26 mouse cellular contexts compared by ENCODE assay signal in genomic region chr15:98753021-98753423, GRCm38 (mm10). TPM values are rescaled to one million over a fixed set of nuclear protein-coding genes. Genes with fewer than 3 reads are reported as not detected.
A peak's percentile ranks its signal among the peaks of the same experiment; 100 is the strongest.
DNase-seq lines count a peak whose midpoint lies in the region; ATAC-seq and TF ChIP-seq lines count a peak whose summit lies in the region.
"Had no signal": no experiment of that assay in that cellular context is flagged by ENCODE, and none has a peak within 500 bp of the region (broad histone marks: within the 10 kb centered on the region; RNA-seq: fewer than 3 reads in every experiment).

No protein-coding gene starts in this region.

- no peak for TF ChIP-seq CTCF in stomach, postnatal 0 days (IDR thresholded peaks at IDR 0.05; ENCODE audit: low read depth)

- no peak overlapping the region for H3K9ac ChIP-seq in hindbrain, embryonic 15.5 days
- H3K9ac ChIP-seq in hindbrain, embryonic 11.5 days (ENCODE audit: low read depth, low read length) = no peak overlapping the region
- no peak overlapping the region for H3K9ac ChIP-seq in stomach, embryonic 15.5 days
- no peak overlapping the region for H3K9ac ChIP-seq in stomach, postnatal 0 days (ENCODE audit: low read length)
- H3K9ac ChIP-seq in liver, embryonic 13.5 days = no peak overlapping the region
- H3K9ac ChIP-seq in forebrain, embryonic 15.5 days (replicated peaks) = no peak overlapping the region
- H3K9ac ChIP-seq: embryonic facial prominence, embryonic 13.5 days had no signal

- H3K27ac ChIP-seq in hindbrain, embryonic 15.5 days (replicated peaks) = no peak overlapping the region
- no peak overlapping the region for H3K27ac ChIP-seq in hindbrain, embryonic 11.5 days (ENCODE audit: low read depth, low read length)
- H3K27ac ChIP-seq in stomach, embryonic 15.5 days = no peak overlapping the region
- no peak overlapping the region for H3K27ac ChIP-seq in stomach, postnatal 0 days (replicated peaks)
- no peak overlapping the region for H3K27ac ChIP-seq in liver, embryonic 13.5 days
- no peak overlapping the region for H3K27ac ChIP-seq in forebrain, embryonic 15.5 days (replicated peaks)
- H3K27ac ChIP-seq: embryonic facial prominence, embryonic 13.5 days; hindbrain, embryonic 10.5 days; kidney, postnatal 0 days; layer of hippocampus, adult 2 months; left cerebral cortex, adult 2 months; limb, embryonic 10.5 days had no signal

- no peaks in the 10 kb centered on the region for H3K27me3 ChIP-seq in hindbrain, embryonic 15.5 days
- H3K27me3 ChIP-seq in hindbrain, embryonic 11.5 days (ENCODE audit: control insufficient read depth, insufficient read depth, low read length) = no peaks in the 10 kb centered on the region
- no peaks in the 10 kb centered on the region for H3K27me3 ChIP-seq in stomach, embryonic 15.5 days (replicated peaks)
- no peaks in the 10 kb centered on the region for H3K27me3 ChIP-seq in stomach, postnatal 0 days (ENCODE audit: control insufficient read depth, insufficient read depth, low read length)
- no peaks in the 10 kb centered on the region for H3K27me3 ChIP-seq in liver, embryonic 13.5 days
- H3K27me3 ChIP-seq in forebrain, embryonic 15.5 days = no peaks in the 10 kb centered on the region
- H3K27me3 ChIP-seq: embryonic facial prominence, embryonic 13.5 days had no signal

- DNase-seq in hindbrain, embryonic 11.5 days (ENCODE audit: low spot score) = no peak
- DNase-seq in stomach, postnatal 0 days (ENCODE audit: low spot score) = no peak
- no peak for DNase-seq in liver, embryonic 13.5 days
- DNase-seq: B cell, adult 2 months; cerebellum, adult 8-10 months; gastrocnemius, postnatal 10 days; heart, adult 18-20 months; lung, adult 2 months; lung, postnatal 36 days; midbrain, embryonic 14.5 days; retina, postnatal 1 day; thymus, postnatal 36 days had no signal

- H3K4me2 ChIP-seq in hindbrain, embryonic 15.5 days = no peak overlapping the region
- H3K4me2 ChIP-seq in hindbrain, embryonic 11.5 days (replicated peaks; ENCODE audit: low read depth, low read length) = no peak overlapping the region
- no peak overlapping the region for H3K4me2 ChIP-seq in stomach, embryonic 15.5 days
- H3K4me2 ChIP-seq in stomach, postnatal 0 days (replicated peaks; ENCODE audit: low read depth) = no peak overlapping the region
- H3K4me2 ChIP-seq in liver, embryonic 13.5 days = no peak overlapping the region
- no peak overlapping the region for H3K4me2 ChIP-seq in forebrain, embryonic 15.5 days (replicated peaks)
- H3K4me2 ChIP-seq: embryonic facial prominence, embryonic 13.5 days had no signal

- H3K36me3 ChIP-seq in hindbrain, embryonic 15.5 days = no peaks in the 10 kb centered on the region
- H3K36me3 ChIP-seq in hindbrain, embryonic 11.5 days (ENCODE audit: control insufficient read depth, insufficient read depth, low read length) = no peaks in the 10 kb centered on the region
- 0 out of 2 replicates have a peak, but pooled peaks cover 2% of the 10 kb centered on the region for H3K36me3 ChIP-seq in stomach, embryonic 15.5 days
- H3K36me3 ChIP-seq in stomach, postnatal 0 days (ENCODE audit: control insufficient read depth, insufficient read depth, low read length) = no peaks in the 10 kb centered on the region
- H3K36me3 ChIP-seq in liver, embryonic 13.5 days = peaks cover 11% of the 10 kb centered on the region
- H3K36me3 ChIP-seq in forebrain, embryonic 15.5 days = 0 out of 2 replicates have a peak, but pooled peaks cover 1% of the 10 kb centered on the region

- peaks cover 7% of the 10 kb centered on the region; the same call in 1 of the 2 replicates for H3K4me1 ChIP-seq in hindbrain, embryonic 15.5 days (replicated peaks)
- H3K4me1 ChIP-seq in hindbrain, embryonic 11.5 days (replicated peaks; ENCODE audit: control insufficient read depth, insufficient read depth, low read length) = no peaks in the 10 kb centered on the region
- 0 out of 2 replicates have a peak, but pooled peaks cover under 1% of the 10 kb centered on the region for H3K4me1 ChIP-seq in stomach, embryonic 15.5 days
- H3K4me1 ChIP-seq in stomach, postnatal 0 days (replicated peaks; ENCODE audit: control insufficient read depth, insufficient read depth) = no peaks in the 10 kb centered on the region
- H3K4me1 ChIP-seq in liver, embryonic 13.5 days (replicated peaks) = peaks cover 33% of the 10 kb centered on the region
- no peaks in the 10 kb centered on the region; the same call in 1 of the 2 replicates for H3K4me1 ChIP-seq in forebrain, embryonic 15.5 days
- H3K4me1 ChIP-seq: embryonic facial prominence, embryonic 13.5 days; hindbrain, embryonic 10.5 days; limb, embryonic 10.5 days had no signal

- TF ChIP-seq EP300 in stomach, postnatal 0 days (optimal IDR thresholded peaks at IDR 0.05) = no peak

- 0 out of 2 replicates have a peak, but pooled peaks have one; percentile 19 for ATAC-seq in hindbrain, embryonic 15.5 days (ENCODE audit: low FRiP score, low read depth)
- ATAC-seq in hindbrain, embryonic 11.5 days (ENCODE audit: low FRiP score) = no peak
- ATAC-seq in stomach, embryonic 15.5 days (ENCODE audit: insufficient read depth, low FRiP score, low read depth) = peak; percentile 22; the same call in 1 of the 2 replicates
- no peak for ATAC-seq in stomach, postnatal 0 days (ENCODE audit: low FRiP score, low TSS enrichment)
- peak; percentile 89 for ATAC-seq in liver, embryonic 13.5 days (ENCODE audit: low read depth)
- no peak for ATAC-seq in cerebellum, adult (ENCODE audit: insufficient number of reproducible peaks, low FRiP score, low TSS enrichment)
- ATAC-seq in forebrain, embryonic 15.5 days (replicated peaks) = no peak
- ATAC-seq: inflammation-experienced regulatory T-cells, adult 6 months had no signal

- WGBS in hindbrain, embryonic 15.5 days = 71% methylated on average over 8 of the region's 8 CpGs
- WGBS in hindbrain, embryonic 11.5 days = 72% methylated on average over 8 of the region's 8 CpGs
- WGBS in stomach, embryonic 15.5 days = 70% methylated on average over 8 of the region's 8 CpGs
- WGBS in stomach, postnatal 0 days = 68% methylated on average over 8 of the region's 8 CpGs
- WGBS in liver, embryonic 13.5 days (ENCODE audit: insufficient replicate concordance) = 47% methylated on average over 8 of the region's 8 CpGs
- 64% methylated on average over 8 of the region's 8 CpGs for WGBS in forebrain, embryonic 15.5 days

- no peaks in the 10 kb centered on the region for H3K9me3 ChIP-seq in hindbrain, embryonic 15.5 days
- no peaks in the 10 kb centered on the region for H3K9me3 ChIP-seq in hindbrain, embryonic 11.5 days (ENCODE audit: control insufficient read depth, low read length)
- H3K9me3 ChIP-seq in stomach, embryonic 15.5 days = no peaks in the 10 kb centered on the region
- no peaks in the 10 kb centered on the region for H3K9me3 ChIP-seq in stomach, postnatal 0 days (ENCODE audit: control insufficient read depth, low read length)
- H3K9me3 ChIP-seq in liver, embryonic 13.5 days (replicated peaks) = no peaks in the 10 kb centered on the region
- H3K9me3 ChIP-seq in forebrain, embryonic 15.5 days = no peaks in the 10 kb centered on the region
- H3K9me3 ChIP-seq: embryonic facial prominence, embryonic 13.5 days; hindbrain, embryonic 10.5 days; limb, embryonic 10.5 days had no signal

- no peak overlapping the region for H3K4me3 ChIP-seq in hindbrain, embryonic 15.5 days
- H3K4me3 ChIP-seq in hindbrain, embryonic 11.5 days (ENCODE audit: low read depth, low read length) = no peak overlapping the region
- H3K4me3 ChIP-seq in stomach, embryonic 15.5 days (replicated peaks) = no peak overlapping the region
- no peak overlapping the region for H3K4me3 ChIP-seq in stomach, postnatal 0 days (ENCODE audit: low read depth, low read length)
- no peak overlapping the region for H3K4me3 ChIP-seq in liver, embryonic 13.5 days (replicated peaks)
- H3K4me3 ChIP-seq in forebrain, embryonic 15.5 days = no peak overlapping the region
- H3K4me3 ChIP-seq: embryonic facial prominence, embryonic 13.5 days; hindbrain, embryonic 10.5 days; layer of hippocampus, adult 2 months; left cerebral cortex, adult 2 months; limb, embryonic 10.5 days had no signal

RNA-seq across cellular contexts. Expression of gene Arf3, which starts 10.0 kb away (rescaled TPM):
- polyA plus RNA-seq in hindbrain, embryonic 15.5 days (2015; fragmentation: Nextera tagmentation; extraction: Ambion mirVana) = 100.0 and 107 TPM in 2 replicates
- 32.3 and 33.2 TPM in 2 replicates for polyA plus RNA-seq in hindbrain, embryonic 11.5 days (2014; fragmentation: Nextera tagmentation; extraction: Ambion mirVana)
- polyA plus RNA-seq in stomach, embryonic 15.5 days (2015; fragmentation: Nextera tagmentation; extraction: Ambion mirVana) = 41.6 and 45.2 TPM in 2 replicates
- polyA plus RNA-seq in stomach, postnatal 0 days (2015; fragmentation: Nextera tagmentation; extraction: Ambion mirVana) = 29.5 and 33.1 TPM in 2 replicates
- polyA plus RNA-seq in liver, embryonic 13.5 days (2015; fragmentation: Nextera tagmentation; extraction: Ambion mirVana) = 11.9 and 13.8 TPM in 2 replicates
- 82.3 and 88.2 TPM in 2 replicates for polyA plus RNA-seq in forebrain, embryonic 15.5 days (2015; fragmentation: Nextera tagmentation; extraction: Ambion mirVana)

RNA-seq across cellular contexts. Expression of gene Wnt10b, which starts 24.9 kb away (rescaled TPM):
- polyA plus RNA-seq in hindbrain, embryonic 15.5 days (2015; fragmentation: Nextera tagmentation; extraction: Ambion mirVana) = not detected in 2 replicates
- polyA plus RNA-seq in hindbrain, embryonic 11.5 days (2014; fragmentation: Nextera tagmentation; extraction: Ambion mirVana) = 0.54 and 0.57 TPM in 2 replicates
- polyA plus RNA-seq in stomach, embryonic 15.5 days (2015; fragmentation: Nextera tagmentation; extraction: Ambion mirVana) = 0.08 TPM in 1 of 2 replicates, not detected in the other
- polyA plus RNA-seq in stomach, postnatal 0 days (2015; fragmentation: Nextera tagmentation; extraction: Ambion mirVana) = 0.11 TPM in 1 of 2 replicates, not detected in the other
- not detected in 2 replicates for polyA plus RNA-seq in liver, embryonic 13.5 days (2015; fragmentation: Nextera tagmentation; extraction: Ambion mirVana)
- polyA plus RNA-seq in forebrain, embryonic 15.5 days (2015; fragmentation: Nextera tagmentation; extraction: Ambion mirVana) = not detected in 2 replicates
- polyA plus RNA-seq: kidney, postnatal 0 days; midbrain, embryonic 14.5 days had no signal

RNA-seq across cellular contexts. Expression of gene Fkbp11, which starts 25.0 kb away (rescaled TPM):
- 5.7 TPM in 2 replicates for polyA plus RNA-seq in hindbrain, embryonic 15.5 days (2015; fragmentation: Nextera tagmentation; extraction: Ambion mirVana)
- polyA plus RNA-seq in hindbrain, embryonic 11.5 days (2014; fragmentation: Nextera tagmentation; extraction: Ambion mirVana) = 13.0 and 15.5 TPM in 2 replicates
- polyA plus RNA-seq in stomach, embryonic 15.5 days (2015; fragmentation: Nextera tagmentation; extraction: Ambion mirVana) = 112 and 123 TPM in 2 replicates
- polyA plus RNA-seq in stomach, postnatal 0 days (2015; fragmentation: Nextera tagmentation; extraction: Ambion mirVana) = 117 and 127 TPM in 2 replicates
- polyA plus RNA-seq in liver, embryonic 13.5 days (2015; fragmentation: Nextera tagmentation; extraction: Ambion mirVana) = 91.3 and 91.7 TPM in 2 replicates
- 3.5 and 3.6 TPM in 2 replicates for polyA plus RNA-seq in forebrain, embryonic 15.5 days (2015; fragmentation: Nextera tagmentation; extraction: Ambion mirVana)

RNA-seq across cellular contexts. Expression of gene Wnt1, which starts 36.6 kb away (rescaled TPM):
- 1.9 and 2.5 TPM in 2 replicates for polyA plus RNA-seq in hindbrain, embryonic 15.5 days (2015; fragmentation: Nextera tagmentation; extraction: Ambion mirVana)
- polyA plus RNA-seq in hindbrain, embryonic 11.5 days (2014; fragmentation: Nextera tagmentation; extraction: Ambion mirVana) = 8.0 and 9.5 TPM in 2 replicates
- not detected in 2 replicates for polyA plus RNA-seq in stomach, embryonic 15.5 days (2015; fragmentation: Nextera tagmentation; extraction: Ambion mirVana)
- not detected in 2 replicates for polyA plus RNA-seq in stomach, postnatal 0 days (2015; fragmentation: Nextera tagmentation; extraction: Ambion mirVana)
- not detected in 2 replicates for polyA plus RNA-seq in liver, embryonic 13.5 days (2015; fragmentation: Nextera tagmentation; extraction: Ambion mirVana)
- polyA plus RNA-seq in forebrain, embryonic 15.5 days (2015; fragmentation: Nextera tagmentation; extraction: Ambion mirVana) = 0.19 and 0.25 TPM in 2 replicates
- polyA plus RNA-seq: embryonic facial prominence, embryonic 13.5 days; heart, embryonic 16.5 days; kidney, postnatal 0 days; limb, embryonic 10.5 days; lung, adult 2 months; spleen, adult 2 months; stomach, embryonic 16.5 days had no signal

RNA-seq across cellular contexts. Expression of gene Ccdc65, which starts 45.0 kb away (rescaled TPM):
- 6.8 TPM in 2 replicates for polyA plus RNA-seq in hindbrain, embryonic 15.5 days (2015; fragmentation: Nextera tagmentation; extraction: Ambion mirVana)
- 2.4 and 3.0 TPM in 2 replicates for polyA plus RNA-seq in hindbrain, embryonic 11.5 days (2014; fragmentation: Nextera tagmentation; extraction: Ambion mirVana)
- polyA plus RNA-seq in stomach, embryonic 15.5 days (2015; fragmentation: Nextera tagmentation; extraction: Ambion mirVana) = 0.84 and 1.1 TPM in 2 replicates
- 0.70 and 0.76 TPM in 2 replicates for polyA plus RNA-seq in stomach, postnatal 0 days (2015; fragmentation: Nextera tagmentation; extraction: Ambion mirVana)
- 0.06 TPM in 1 of 2 replicates, not detected in the other for polyA plus RNA-seq in liver, embryonic 13.5 days (2015; fragmentation: Nextera tagmentation; extraction: Ambion mirVana)
- 2.3 and 4.3 TPM in 2 replicates for polyA plus RNA-seq in forebrain, embryonic 15.5 days (2015; fragmentation: Nextera tagmentation; extraction: Ambion mirVana)
- polyA plus RNA-seq: inflammation-experienced regulatory T-cells, adult 6 months; spleen, adult 2 months had no signal

Comparison
In these comparisons a context has a peak if more than half of its experiments do, and no peak if none do; other contexts are left out.
1. ATAC-seq: peak in hindbrain, embryonic 15.5 days (single experiment), stomach, embryonic 15.5 days (single experiment) and liver, embryonic 13.5 days (single experiment); none in hindbrain, embryonic 11.5 days (single experiment), stomach, postnatal 0 days (single experiment), cerebellum, adult (single experiment) and forebrain, embryonic 15.5 days (single experiment).